Mouse (Mus musculus) forebrain, embryonic 13.5 days (tissue): ENCODE data around the gene Cntn1. TPM values are rescaled to one million over a fixed set of nuclear protein-coding genes. Genes with fewer than 3 reads are reported as not detected.
"Not testable (repeated sequence)": the region's sequence is repeated elsewhere in the genome, so short reads cannot be mapped to it uniquely, and the experiment has no call there.

Experiments
- ATAC-seq: fragments of 200-750 bp; cut with Nextera tagmentation; 2 replicates; pipeline ENCODE4 v1.8.0; 2017
- H3K27ac ChIP-seq: fragments of 300-500 bp; sonication (generic); 2 replicates; pipeline ENCODE4 v1.5.1; 2015; ENCODE audit warnings: inconsistent platforms, mild to moderate bottlenecking, moderate library complexity
- H3K27me3 ChIP-seq: fragments of 300-500 bp; sonication (generic); 2 replicates; pipeline ENCODE4 v1.6.1; 2015; ENCODE audit warnings: mild to moderate bottlenecking, inconsistent platforms
- H3K36me3 ChIP-seq: fragments of 300-500 bp; sonication (generic); 2 replicates; pipeline ENCODE4 v1.6.1; 2015; ENCODE audit warnings: mild to moderate bottlenecking, inconsistent platforms; ENCODE audit not compliant: poor library complexity, severe bottlenecking
- H3K4me1 ChIP-seq: fragments of 300-500 bp; sonication (generic); 2 replicates; pipeline ENCODE4 v1.6.1; 2015; ENCODE audit warnings: inconsistent platforms
- H3K4me2 ChIP-seq: fragments of 300-500 bp; sonication (generic); 2 replicates; pipeline ENCODE4 v1.6.1; 2015; ENCODE audit warnings: inconsistent platforms, mild to moderate bottlenecking, moderate library complexity
- H3K4me3 ChIP-seq: fragments of 300-500 bp; sonication (generic); 2 replicates; pipeline ENCODE4 v1.5.1; 2015; ENCODE audit warnings: mild to moderate bottlenecking, inconsistent platforms
- H3K9ac ChIP-seq: fragments of 300-500 bp; sonication (generic); 2 replicates; pipeline ENCODE4 v1.6.1; 2015; ENCODE audit warnings: mild to moderate bottlenecking, inconsistent platforms
- H3K9me3 ChIP-seq: fragments of 300-500 bp; sonication (generic); replicated peaks from 2 replicates; pipeline ENCODE4 v1.6.1; 2016; ENCODE audit warnings: inconsistent platforms
- WGBS: fragments of 180-500 bp; shearing (Covaris S2); methylation state at CpG from one replicate; pipeline ENCODE4 v1.1.7; 2015; 5-methylcytosine and 5-hydroxymethylcytosine counted together
- polyA plus RNA-seq: library from polyadenylated mRNA; unstranded; fragments of >200 nt; fragmentation: Nextera tagmentation; extraction: Ambion mirVana; gene quantifications from 2 replicates; pipeline ENCODE4 v1.2.1, GENCODE M21; 2015

Gene Cntn1
- polyA plus RNA-seq, 1 experiment from 2014 or later = 7.6 TPM

DNA sequence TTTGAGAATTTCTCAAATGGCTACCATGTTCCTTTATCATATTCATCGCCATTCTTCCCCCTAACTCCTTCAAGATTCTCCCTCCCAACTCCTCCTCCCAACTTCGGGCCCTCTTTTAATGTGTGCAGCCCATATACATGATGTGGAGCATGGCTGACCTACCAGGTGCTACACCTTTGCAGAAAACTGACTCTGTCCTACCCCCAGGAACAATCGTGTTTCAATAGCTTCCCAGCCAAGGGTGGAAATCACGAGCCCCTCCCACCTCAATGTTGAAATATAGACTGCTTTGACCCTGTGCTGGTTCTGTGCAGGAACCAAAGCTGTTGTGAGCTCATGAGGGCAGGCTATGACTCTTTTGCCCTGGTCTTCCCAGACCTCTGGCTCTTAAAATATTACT lies 236.7 kb downstream of the Cntn1 start:
- no peaks in the 10 kb centered on the region for H3K9me3 ChIP-seq
- no peak for ATAC-seq
- H3K4me1 ChIP-seq = peaks cover 5% of the 10 kb centered on the region
- no peak overlapping the region for H3K4me2 ChIP-seq
- 87% methylated on average over 4 of the region's 4 CpGs for WGBS
- H3K27me3 ChIP-seq = no peaks in the 10 kb centered on the region
- no peak overlapping the region for H3K27ac ChIP-seq
- H3K4me3 ChIP-seq = no peak overlapping the region
- no peak overlapping the region for H3K9ac ChIP-seq
- H3K36me3 ChIP-seq = no peaks in the 10 kb centered on the region

DNA sequence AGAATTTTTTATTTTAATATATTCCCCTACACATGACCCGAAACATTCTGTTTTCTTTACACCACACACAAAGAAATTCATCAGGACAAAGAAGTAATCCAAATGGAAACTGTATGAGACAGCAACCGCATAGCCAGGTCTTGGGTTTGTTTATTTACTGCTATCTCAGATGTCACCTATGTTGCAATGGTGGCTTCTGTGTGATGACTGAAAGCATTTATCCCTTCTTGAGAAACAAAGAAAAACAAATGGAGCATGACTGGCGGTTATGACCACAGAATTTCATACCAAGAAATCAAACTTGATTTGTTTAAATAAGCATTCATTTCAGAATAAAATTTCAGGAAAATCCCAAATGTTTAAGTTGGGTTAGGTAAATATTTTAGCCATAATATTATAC lies 245.5 kb downstream of the Cntn1 start:
- no peak overlapping the region for H3K4me3 ChIP-seq
- H3K4me2 ChIP-seq = no peak overlapping the region
- no peaks in the 10 kb centered on the region for H3K4me1 ChIP-seq
- no peaks in the 10 kb centered on the region for H3K9me3 ChIP-seq
- H3K36me3 ChIP-seq = no peaks in the 10 kb centered on the region
- H3K27ac ChIP-seq = no peak overlapping the region
- no peak overlapping the region for H3K9ac ChIP-seq
- WGBS = 92% methylated on average over 3 of the region's 3 CpGs
- no peaks in the 10 kb centered on the region for H3K27me3 ChIP-seq
- no peak for ATAC-seq

DNA sequence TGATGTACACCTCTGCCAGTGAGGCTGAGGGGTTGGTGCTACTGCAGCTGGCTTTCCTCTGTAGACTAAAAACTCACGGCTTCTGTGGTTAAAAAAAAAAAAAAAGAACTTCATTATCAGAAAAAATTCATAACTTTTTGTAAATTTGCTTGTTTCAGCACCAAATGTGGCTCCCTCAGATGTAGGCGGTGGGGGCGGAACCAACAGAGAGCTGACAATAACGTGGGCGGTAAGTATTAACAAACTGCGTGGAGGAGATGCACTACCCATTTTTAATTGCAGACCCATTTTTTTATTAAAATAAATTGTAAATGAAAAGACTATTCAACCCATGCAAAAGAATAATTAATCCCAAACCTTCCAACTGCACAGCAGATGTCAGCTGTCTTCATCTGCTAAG lies 251.8 kb downstream of the Cntn1 start:
- Histone ChIP-seq H3K9ac (no peak overlapping the region), H3K4me2 (no peak overlapping the region), H3K9me3 (no peaks in the 10 kb centered on the region), H3K27me3 (no peaks in the 10 kb centered on the region), H3K36me3 (no peaks in the 10 kb centered on the region), H3K4me3 (no peak overlapping the region), H3K4me1 (no peaks in the 10 kb centered on the region), H3K27ac (no peak overlapping the region)
- WGBS = 82% methylated on average over 6 of the region's 6 CpGs
- no peak for ATAC-seq

DNA sequence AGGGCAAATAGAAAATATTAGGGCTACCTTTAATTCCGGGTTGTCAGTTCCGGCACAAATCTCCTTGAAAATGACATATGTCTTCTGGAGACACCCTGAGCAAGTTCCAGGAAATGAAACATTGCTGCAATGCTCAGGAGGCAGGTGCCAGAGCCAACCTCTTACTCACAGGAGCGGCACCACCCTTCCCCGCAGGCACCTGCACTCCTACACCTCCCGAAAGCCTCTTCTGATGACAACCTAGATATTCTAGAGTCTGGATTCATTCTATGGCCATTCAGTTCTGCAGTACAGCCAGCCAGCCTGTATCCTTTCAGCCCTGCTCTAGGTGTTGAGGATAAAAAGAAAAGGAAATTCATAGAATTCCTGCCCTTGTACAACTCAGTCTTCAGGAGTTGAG lies 253.3 kb downstream of the Cntn1 start:
- Histone ChIP-seq H3K9ac (no peak overlapping the region), H3K27me3 (no peaks in the 10 kb centered on the region), H3K36me3 (no peaks in the 10 kb centered on the region), H3K4me2 (no peak overlapping the region), H3K9me3 (no peaks in the 10 kb centered on the region), H3K4me1 (no peaks in the 10 kb centered on the region), H3K27ac (no peak overlapping the region), H3K4me3 (no peak overlapping the region)
- ATAC-seq = no peak
- WGBS = 88% methylated on average over 5 of the region's 5 CpGs

DNA sequence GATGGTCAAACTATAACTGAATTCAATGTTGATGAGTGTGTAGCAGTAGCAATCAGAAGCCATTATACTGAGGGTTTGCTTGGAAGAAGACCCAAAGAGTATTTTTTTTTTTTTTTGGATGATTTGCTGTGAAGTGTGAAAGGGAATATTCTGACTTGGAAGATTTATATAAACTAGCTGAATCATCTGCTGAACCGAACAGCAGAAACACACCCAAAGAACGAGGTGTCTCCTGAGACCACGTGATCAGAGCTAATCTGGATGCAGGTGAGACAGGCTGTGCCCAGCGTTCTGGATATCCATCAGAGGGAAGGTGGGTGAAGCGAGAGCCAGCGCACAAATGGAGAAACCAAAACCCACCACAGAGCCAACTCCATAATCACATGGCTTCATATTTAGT lies 271.0 kb downstream of the Cntn1 start:
- Histone ChIP-seq H3K9me3 (no peaks in the 10 kb centered on the region), H3K27me3 (no peaks in the 10 kb centered on the region), H3K4me3 (no peak overlapping the region), H3K4me2 (no peak overlapping the region), H3K36me3 (no peaks in the 10 kb centered on the region), H3K27ac (no peak overlapping the region), H3K4me1 (peaks cover 4% of the 10 kb centered on the region; the same call in 1 of the 2 replicates), H3K9ac (no peak overlapping the region)
- ATAC-seq = no peak
- WGBS = 92% methylated on average over 6 of the region's 6 CpGs

DNA sequence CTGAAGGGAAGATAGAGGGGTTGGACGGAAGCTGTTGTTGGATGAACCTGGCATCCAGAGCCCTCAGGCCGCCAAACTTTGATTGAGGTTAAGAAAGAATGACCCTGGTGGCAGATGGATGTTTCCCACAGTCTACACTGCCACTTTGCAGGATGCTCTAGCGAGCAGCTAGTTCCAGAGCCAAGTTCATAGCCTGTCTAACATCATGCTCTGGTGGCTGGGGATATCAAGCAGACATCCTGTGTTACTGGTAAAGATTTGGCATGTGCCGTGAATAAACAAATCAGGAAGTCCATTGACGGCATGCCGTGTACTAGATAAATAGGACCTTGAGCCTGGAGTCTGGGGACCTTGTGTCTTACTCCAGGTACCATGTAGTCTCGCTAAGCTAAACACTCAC lies 276.1 kb downstream of the Cntn1 start:
- Histone ChIP-seq H3K9ac (no peak overlapping the region), H3K4me1 (no peaks in the 10 kb centered on the region), H3K4me3 (no peak overlapping the region), H3K4me2 (no peak overlapping the region), H3K27ac (no peak overlapping the region), H3K36me3 (no peaks in the 10 kb centered on the region), H3K9me3 (no peaks in the 10 kb centered on the region), H3K27me3 (no peaks in the 10 kb centered on the region)
- no peak for ATAC-seq
- 92% methylated on average over 7 of the region's 7 CpGs for WGBS

DNA sequence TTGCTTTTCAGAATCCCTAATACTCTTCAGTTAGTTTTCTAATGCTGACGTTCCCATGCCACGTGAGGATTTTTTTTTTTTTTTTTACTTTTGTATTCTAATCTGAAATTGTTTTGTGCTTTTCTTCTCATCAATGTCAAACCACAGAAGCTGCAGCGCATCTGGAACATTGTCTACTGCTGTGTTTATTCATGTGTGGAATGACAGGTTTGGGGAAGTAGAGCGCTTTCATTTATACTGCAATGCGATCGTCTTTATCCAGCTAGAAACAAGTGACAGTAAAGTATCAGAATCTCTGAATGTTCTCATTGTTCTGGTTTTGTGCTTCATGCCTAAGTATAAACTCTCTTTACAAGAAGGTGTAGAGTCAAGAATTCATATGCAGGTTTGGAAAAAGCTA lies 289.3 kb downstream of the Cntn1 start:
- H3K9me3 ChIP-seq = no peaks in the 10 kb centered on the region
- 66% methylated on average over 6 of the region's 6 CpGs for WGBS
- ATAC-seq = no peak
- H3K9ac ChIP-seq = no peak overlapping the region
- H3K27ac ChIP-seq = no peak overlapping the region
- no peaks in the 10 kb centered on the region for H3K27me3 ChIP-seq
- no peaks in the 10 kb centered on the region for H3K36me3 ChIP-seq
- H3K4me3 ChIP-seq = no peak overlapping the region
- no peak overlapping the region for H3K4me2 ChIP-seq
- no peaks in the 10 kb centered on the region for H3K4me1 ChIP-seq

DNA sequence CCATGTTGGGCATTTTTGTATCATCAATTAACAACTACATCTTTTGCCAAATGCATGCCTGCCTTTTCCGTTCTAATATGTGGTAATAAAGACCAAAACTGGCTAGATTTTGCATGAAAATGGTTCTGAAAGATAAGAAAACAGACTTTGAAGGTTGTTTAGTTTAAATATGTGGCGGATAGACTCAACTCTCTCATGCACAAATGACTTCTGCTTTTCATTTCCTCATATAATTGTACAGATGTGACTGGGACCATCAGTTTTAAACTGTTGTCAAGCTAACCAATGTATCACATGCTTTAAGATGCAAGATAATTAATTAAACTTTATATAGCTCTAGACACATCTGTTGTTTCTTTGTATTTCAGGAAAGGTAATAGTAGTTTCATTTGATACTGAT lies 290.5 kb downstream of the Cntn1 start:
- Histone ChIP-seq H3K27me3 (no peaks in the 10 kb centered on the region), H3K4me2 (no peak overlapping the region), H3K4me1 (no peaks in the 10 kb centered on the region), H3K36me3 (no peaks in the 10 kb centered on the region), H3K4me3 (no peak overlapping the region), H3K9me3 (no peaks in the 10 kb centered on the region), H3K9ac (no peak overlapping the region), H3K27ac (no peak overlapping the region)
- no peak for ATAC-seq
- 88% methylated on average over 2 of the region's 2 CpGs for whole genome bisulfite sequencing

DNA sequence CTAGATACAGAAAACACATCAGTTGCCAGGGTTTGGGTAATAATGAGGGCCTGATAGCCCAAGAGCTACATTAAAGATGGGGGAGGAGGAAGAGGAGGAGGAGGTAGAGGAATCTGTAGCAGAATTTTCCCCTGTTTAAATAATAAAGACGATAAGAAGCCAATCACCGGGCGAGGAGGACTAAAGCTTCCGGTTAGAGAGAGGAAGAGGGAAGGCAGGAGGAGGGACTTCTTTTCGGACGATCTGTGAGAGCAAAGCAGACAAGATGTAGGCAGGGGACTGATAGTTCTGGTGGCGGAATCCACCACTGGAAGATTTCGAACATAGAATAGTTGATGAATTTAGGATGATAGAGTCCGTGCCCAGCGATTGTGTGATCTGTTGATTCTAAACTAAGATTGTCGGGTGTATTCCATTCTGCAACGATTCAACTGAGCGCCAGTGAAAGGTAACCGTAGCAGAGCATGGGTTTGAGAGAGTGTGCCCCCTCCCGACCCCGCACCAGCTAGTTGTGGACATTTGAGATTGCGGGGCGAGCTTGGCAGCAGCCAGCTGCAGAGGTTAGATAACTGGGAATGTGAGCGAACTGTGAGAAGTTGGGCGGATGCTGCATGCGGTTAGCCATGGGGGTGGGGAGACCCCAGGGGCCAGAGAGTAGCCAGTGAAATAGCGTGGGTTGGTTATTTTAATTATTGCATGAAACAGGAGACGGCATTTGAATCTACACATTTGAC lies 293.3 kb downstream of the Cntn1 start:
- ATAC-seq = no peak
- Histone ChIP-seq H3K9ac (no peak overlapping the region), H3K36me3 (no peaks in the 10 kb centered on the region), H3K4me1 (0 out of 2 replicates have a peak, but pooled peaks cover 5% of the 10 kb centered on the region), H3K9me3 (no peaks in the 10 kb centered on the region), H3K27ac (no peak overlapping the region), H3K4me3 (no peak overlapping the region), H3K27me3 (no peaks in the 10 kb centered on the region), H3K4me2 (no peak overlapping the region)
- 87% methylated on average over 23 of the region's 23 CpGs for WGBS

DNA sequence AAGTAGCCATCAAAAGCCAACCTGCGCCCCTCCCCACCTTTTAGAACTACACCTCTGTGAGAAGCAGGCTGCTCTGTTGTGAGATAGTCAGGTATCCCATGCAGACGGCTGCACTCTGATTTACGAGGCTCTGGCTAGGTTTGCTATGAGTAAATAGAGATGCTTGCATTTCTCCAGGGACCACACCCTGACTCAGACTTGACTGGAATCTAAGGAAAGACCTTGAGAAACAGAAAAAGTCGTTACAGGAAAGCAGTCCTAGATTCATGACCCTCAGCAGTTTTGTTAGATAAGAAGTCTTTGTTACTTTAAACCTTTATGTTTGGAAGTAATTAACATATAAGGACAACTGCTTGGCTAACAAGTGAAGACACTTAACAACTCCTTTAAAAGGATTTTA lies 296.5 kb downstream of the Cntn1 start:
- WGBS = 68% methylated on average over 4 of the region's 4 CpGs
- Histone ChIP-seq H3K4me2 (no peak overlapping the region), H3K36me3 (no peaks in the 10 kb centered on the region), H3K9me3 (no peaks in the 10 kb centered on the region), H3K9ac (no peak overlapping the region), H3K4me3 (no peak overlapping the region), H3K27ac (no peak overlapping the region), H3K27me3 (no peaks in the 10 kb centered on the region), H3K4me1 (0 out of 2 replicates have a peak, but pooled peaks cover 5% of the 10 kb centered on the region)
- ATAC-seq = no peak

DNA sequence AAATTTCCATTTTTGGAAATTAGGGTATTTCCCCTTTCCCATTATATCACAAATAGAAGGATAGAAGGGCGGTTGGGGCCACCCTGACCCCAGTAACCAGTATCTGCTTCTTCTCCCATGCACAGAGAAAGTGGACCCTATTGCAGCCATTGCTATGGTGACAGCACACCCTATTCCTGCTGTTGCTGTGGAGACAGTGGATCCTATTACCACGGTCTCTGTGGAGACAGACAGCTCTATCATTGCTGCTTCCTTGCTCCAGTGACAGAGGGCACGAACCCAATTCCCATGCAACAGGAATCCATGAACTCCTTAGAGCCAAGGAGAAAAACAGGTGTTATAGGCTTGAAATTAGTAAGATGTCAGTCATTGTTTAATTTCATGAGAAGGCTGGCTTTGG lies 296.9 kb downstream of the Cntn1 start:
- 49% methylated on average over 3 of the region's 3 CpGs for WGBS
- no peak overlapping the region for H3K27ac ChIP-seq
- no peak overlapping the region for H3K9ac ChIP-seq
- 0 out of 2 replicates have a peak, but pooled peaks cover 5% of the 10 kb centered on the region for H3K4me1 ChIP-seq
- no peaks in the 10 kb centered on the region for H3K36me3 ChIP-seq
- no peak overlapping the region for H3K4me2 ChIP-seq
- no peaks in the 10 kb centered on the region for H3K9me3 ChIP-seq
- H3K4me3 ChIP-seq = no peak overlapping the region
- 0 out of 2 replicates have a peak, but pooled peaks have one; percentile 48 for ATAC-seq
- H3K27me3 ChIP-seq = no peaks in the 10 kb centered on the region

DNA sequence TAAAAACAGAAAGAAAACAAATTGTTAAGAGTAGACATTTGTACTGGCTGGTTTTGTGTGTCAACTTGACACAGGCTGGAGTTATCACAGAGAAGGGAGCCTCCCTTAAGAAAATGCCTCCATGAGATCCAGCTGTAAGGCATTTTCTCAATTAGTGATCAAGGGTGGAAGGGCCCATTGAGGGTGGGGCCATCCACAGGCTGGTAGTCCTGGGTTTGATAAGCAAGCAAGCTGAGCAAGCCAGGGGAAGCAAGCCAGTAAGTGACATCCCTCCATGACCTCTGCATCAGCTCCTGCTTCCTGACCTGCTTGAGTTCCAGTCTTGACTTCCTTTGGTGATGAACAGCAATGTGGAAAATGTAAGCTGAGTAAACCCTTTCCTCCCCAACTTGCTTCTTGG lies 297.5 kb downstream of the Cntn1 start:
- ATAC-seq, H3K4me1 ChIP-seq, H3K9me3 ChIP-seq, H3K4me3 ChIP-seq, H3K27me3 ChIP-seq, H3K27ac ChIP-seq, H3K36me3 ChIP-seq, H3K4me2 ChIP-seq, H3K9ac ChIP-seq: not testable (repeated sequence)

DNA sequence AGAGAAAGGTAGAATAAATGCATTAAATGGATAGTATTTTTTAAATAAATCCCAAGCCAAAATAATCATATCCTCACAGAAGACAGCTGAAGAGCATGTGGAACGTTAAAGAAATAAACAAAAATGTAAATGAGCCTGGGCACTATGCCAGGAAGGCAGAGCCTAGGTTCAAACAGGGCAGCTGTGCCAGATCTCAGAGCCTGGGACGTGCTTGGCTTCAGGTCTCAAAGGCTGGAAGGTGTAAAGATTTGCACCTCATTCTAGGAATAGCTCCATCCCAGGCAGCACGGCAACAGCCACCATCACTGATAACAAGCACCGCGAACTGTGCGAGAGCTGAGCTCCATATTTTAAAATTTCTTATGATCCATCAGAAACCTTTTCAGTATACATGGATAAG lies 313.2 kb downstream of the Cntn1 start:
- H3K9ac ChIP-seq = no peak overlapping the region
- H3K36me3 ChIP-seq = no peaks in the 10 kb centered on the region
- WGBS = 58% methylated on average over 6 of the region's 6 CpGs
- no peaks in the 10 kb centered on the region for H3K9me3 ChIP-seq
- no peak overlapping the region for H3K4me2 ChIP-seq
- H3K4me3 ChIP-seq = no peak overlapping the region
- no peak overlapping the region for H3K27ac ChIP-seq
- 0 out of 2 replicates have a peak, but pooled peaks cover 7% of the 10 kb centered on the region for H3K4me1 ChIP-seq
- no peaks in the 10 kb centered on the region for H3K27me3 ChIP-seq
- peak; percentile 87 for ATAC-seq
